Mouse (Mus musculus) T-helper 1 cell (primary cell): ENCODE data around the gene Zfp575.

Experiments
- in situ Hi-C: fragments of 300-600 bp; cut with MboI, MseI; formaldehyde crosslinking; loops from one replicate; pipeline ENCODE4 v1.15.1; 2025; ENCODE audit warnings: high pct_unique_total_duplicates

Zfp575 gene

DNA sequence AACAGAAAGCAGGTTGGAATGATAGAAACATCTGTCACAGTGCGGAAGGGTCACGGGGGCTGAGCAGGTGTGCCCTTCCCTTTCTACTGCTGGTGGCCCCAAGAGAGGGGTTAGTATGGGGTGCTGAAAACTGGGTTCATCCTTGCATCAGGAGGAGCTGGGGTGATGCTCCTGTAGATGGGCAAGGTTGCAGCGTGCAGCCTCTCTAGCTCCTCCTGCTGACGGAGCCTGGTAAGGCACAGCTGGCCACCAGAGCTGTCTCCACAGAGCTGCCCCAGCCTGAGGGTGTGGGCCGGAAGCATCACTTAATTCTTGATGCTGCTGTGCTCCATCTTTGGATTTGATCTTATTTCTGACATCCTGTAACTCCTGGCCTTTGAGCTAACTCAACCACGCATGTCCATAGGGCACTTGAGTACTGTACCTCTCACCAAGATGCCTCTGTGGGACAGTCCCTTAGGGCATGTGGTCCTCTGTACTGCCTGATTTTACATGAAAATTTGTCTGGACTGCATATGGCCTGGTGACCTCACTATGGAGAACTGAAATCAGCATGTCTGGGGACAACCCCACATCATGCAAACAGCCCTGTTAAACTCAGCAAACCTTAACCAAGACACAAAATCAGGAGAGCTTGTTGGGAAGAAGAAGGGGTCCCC is 22.7 kb downstream of the Zfp575 start:
- in situ Hi-C loops: no loop called here

DNA sequence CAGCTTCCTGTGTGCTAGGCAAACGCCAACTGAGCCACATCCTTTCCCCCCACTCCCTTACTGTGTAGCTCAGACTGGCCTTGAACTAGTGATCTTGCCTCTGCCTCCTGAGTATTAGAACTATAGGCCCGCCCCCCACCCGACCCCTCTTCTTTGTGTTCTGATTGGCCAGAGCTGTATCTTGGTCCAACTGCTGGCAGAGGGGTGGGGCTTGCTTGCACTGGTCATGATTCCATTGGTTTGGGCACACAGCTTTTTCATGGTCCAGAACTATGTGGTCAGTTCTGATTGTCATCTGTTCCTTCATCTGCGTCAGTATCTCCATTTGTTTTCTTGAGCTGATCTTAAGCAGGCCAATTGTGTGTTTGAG is 23.6 kb downstream of the Zfp575 start:
- in situ Hi-C loops: no loop called here

DNA sequence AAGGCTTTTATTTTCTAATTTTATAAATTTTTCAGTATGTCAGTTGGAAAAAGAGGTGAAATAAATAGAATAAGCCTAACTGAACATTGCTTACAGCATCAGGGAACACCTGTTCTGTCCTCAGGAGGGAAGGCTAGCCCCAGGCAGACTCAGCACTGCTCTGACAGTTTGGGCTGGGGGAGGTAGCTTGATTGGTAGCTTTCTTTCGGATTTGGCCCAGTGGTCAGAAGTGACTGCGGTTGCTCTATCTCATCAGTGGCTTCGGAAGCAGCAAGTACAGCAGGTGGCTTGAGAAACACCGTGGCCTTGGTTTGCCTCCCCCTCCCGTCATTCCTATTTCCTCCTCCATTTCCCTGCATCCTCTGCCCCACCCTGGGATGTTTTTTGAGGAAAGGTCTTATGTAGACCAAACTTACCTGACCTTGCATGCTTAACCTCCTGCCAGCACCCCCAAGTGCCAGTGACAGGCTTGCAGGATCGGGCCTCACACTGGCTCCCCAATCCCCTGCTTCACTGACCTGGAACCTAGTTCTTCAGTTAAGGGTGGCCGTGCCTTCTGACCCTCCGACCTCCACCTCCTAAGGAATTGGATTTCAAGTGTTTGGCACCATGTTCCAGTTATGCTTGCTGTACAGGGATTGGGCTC is 24.1 kb downstream of the Zfp575 start:
- in situ Hi-C loops: no loop called here

DNA sequence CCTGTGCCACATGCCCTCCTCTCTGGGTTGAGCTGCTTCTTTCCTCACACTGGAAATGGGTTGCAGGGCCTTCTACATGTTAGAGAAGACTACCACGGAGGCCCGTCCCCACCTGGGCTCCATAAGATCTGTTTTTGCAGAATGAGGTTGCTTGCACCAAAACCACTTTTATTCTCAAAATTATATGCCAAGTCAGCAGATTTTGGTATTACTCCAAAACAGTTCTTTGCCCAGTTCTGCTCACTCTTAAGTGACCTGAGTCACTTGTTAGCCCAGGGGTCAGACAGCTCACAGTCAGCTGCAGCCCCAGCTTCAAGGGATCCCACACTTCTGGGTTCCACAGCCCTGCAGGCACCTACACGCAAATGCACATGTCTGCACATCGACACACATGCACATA is 26.0 kb downstream of the Zfp575 start:
- in situ Hi-C loops: no loop called here

DNA sequence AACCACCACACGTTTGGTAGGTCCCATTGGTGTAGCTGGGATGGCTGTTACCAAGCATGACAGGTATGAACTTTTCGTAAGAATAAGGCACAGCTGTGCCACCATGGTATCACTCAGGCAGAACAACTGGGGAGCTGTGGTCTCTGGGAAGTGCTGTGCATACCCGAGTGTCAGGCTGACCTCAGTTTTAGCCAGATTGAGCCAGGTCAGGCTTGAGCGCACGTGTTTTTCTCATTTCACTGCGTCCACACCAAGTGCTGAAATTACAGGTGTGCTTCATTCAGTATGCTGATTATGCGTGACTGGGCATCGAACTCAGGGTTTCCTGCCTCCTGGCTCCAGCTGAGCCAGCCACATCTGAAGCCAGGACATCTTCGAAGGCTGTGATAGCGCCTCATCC is 31.7 kb downstream of the Zfp575 start:
- in situ Hi-C loops: no loop called here

DNA sequence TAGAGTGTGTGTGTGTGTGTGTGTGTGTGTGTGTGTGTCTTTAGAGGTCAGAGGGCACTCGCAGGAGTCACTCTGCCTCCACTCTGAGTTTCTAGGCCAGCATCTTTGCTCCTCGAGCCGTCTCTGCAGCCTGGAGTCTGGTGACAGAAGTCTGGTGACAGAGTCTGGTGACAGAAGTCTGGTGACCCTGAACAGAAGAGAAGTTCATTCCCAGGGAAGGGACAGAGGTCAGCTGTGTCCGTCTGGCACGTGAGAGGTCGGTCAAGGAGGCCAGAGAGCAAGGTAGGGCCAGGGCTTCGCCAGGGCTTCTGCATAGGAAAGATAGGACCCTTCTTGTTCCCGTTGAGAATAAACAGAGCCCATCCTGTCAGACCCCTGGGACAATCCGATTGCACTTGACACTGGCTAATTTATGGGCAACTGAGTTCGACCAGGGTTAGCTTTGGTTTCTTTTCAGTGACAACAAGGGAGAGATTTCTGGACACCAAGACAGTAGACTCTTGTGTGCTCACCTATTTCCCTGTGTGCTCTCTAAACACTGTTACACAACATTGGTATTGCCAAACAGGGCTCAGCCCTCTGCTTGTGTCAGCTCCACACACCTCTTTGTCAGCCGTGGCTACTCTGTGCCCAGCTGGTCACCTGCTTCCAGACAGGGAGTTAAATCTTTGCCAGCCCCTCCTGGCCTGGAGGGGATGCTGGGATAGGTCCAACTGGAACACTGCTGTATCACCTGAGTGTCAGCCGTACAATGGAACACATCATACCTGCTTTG is 35.3 kb downstream of the Zfp575 start:
- in situ Hi-C loops: no loop called here

DNA sequence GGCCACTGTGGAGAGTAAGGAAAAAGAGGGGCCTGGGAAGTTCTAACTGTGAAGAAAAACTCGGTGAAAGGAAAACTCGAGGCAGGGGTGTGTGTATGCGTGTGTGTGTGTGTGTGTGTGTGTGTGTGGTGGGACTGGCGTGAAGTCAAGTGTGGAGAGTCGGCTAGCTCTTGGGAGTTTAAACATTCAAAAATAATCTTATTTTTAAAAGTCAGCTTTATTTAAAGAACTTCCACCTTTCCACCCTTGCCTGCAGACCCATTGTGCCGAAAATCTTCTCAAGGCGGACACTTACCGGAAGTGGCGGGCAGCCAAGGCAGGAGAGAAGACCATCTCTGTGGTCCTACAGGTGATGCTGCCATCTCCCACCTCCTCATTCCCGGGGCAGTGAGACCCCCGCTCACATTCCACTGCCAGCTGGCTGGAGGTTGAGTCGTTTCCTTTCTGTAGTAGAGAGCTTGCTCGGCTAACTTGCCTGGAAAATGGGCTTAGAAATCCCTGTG is 39.9 kb downstream of the Zfp575 start:
- in situ Hi-C loops: no loop called here

DNA sequence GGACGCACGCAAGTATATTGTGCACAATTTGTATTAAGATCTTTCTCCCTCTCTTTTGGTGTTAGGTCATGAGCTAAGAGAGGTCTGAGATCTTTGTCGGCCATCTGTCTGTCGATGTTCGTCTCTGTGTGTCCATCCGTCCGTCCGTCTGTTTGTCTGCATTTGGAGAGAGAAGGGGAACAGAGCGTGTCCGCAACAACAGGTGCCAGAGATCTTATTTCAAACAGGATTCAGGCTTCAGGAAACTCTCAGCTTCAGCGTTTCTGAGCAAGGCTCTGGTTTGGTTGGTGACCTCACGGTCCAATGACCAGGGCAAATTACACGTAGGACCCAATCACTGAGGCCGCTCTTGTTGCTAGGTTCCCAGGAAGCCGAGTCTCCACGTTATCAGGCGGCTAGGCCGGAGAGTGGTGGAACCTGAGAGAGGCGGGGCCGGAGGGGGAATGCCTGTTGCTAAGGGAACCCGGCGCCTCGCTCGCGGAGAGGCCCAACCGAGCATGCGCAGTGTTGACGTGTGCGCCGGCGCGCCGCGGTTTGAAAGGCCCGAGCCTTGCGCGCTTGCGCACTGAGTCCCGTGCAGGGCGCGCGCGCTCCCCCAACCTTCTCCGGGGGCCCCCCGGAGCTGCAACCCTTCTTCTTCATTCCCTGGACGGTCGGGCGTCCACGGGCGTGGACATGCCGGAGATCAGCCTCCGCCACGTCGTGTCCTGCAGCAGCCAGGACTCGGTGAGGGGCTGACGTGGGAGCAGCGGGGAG is 40.6 kb downstream of the Zfp575 start:
- in situ Hi-C loops: no loop called here

DNA sequence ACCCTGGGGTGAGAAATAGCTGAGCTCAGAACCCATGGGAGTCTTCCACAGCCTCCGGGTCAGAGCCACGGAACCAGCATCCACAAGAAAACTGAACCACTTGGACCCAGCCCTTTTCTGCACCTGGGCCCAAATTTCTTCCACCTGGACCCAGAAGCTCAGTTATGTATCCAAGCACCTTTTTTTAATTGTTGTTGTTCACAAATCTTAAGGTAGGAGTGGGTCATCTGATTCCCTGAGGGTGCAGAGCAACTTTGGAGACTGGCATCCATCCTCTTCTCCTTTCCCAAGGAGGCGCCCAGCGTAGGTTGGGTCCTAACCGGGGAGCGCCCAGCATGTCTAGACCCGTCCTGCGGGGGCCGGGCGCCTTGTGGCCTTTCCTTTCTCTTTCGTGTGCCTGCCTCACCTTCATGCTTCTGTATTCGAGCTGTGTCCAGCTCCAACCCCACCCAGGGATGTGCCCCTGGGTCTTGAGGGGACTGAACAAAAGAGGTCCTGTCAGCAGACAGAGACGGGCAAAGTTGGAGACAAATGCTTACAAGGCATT is 41.3 kb downstream of the Zfp575 start, which contains the start of the genes Pinlyp and Xrcc1:
Pinlyp (minus strand) TSS at position 51 of the 547 bp plus-strand sequence.
Xrcc1 (plus strand) TSS at position 222 of the 547 bp plus-strand sequence.
- in situ Hi-C loops: no loop called here

DNA sequence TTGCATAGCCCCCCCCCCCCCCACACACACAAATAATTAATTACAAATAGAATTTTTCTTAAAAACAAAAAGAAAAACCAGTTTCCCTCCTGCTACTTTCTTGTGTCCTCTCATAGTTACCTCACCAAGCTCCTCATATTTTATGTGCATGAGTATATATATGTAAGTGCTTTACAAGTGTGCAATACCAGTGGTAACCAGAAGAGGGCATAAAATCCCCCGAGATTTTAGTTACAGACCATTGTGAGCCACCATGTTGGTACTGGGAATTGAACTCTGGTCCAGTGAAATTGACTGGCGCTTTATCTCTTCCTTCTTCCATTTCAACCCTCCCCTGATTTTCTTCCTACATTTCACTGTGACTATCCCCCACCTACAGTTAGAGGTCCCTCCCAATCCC is 42.9 kb downstream of the Zfp575 start:
- in situ Hi-C loops: no loop called here

DNA sequence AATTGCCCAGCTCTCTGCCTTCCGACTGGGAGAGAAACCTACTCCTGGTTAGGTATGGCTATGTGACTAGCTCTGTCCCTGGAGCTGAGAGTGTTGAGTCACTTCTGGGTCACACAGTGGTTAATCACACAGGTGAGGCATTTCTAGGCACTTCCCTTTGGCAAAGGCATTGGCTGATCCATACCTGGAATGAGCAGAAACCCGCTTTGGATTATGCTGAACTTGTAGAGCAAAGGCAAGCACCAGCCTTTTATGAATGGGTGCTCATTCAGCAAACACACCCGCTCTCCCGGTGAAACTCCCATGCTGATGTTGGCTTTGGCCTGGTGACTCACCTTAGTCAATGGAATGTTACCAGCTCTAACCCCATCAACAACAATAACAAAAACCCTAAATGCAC is 47.8 kb downstream of the Zfp575 start:
- in situ Hi-C loops: no loop called here

DNA sequence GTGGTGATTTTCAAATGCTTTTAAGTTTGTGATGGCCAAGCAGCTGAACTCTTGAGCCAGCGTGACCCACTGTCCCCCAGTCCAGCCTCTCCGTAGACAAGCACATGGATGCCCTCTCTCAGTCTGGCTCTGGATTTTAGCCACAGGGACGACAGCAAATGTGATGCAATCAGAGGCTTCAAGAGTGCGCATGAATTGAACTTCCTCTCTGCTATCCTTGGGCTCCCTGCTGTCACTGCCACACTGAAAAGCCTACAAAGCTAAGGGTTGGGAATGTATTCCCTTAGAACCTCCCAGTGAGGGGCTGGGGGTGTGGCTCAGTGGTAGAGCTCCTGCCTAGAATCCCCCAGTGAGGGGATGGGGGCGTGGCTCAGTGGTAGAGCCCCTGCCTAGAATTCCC is 48.7 kb downstream of the Zfp575 start:
- in situ Hi-C loops: no loop called here

DNA sequence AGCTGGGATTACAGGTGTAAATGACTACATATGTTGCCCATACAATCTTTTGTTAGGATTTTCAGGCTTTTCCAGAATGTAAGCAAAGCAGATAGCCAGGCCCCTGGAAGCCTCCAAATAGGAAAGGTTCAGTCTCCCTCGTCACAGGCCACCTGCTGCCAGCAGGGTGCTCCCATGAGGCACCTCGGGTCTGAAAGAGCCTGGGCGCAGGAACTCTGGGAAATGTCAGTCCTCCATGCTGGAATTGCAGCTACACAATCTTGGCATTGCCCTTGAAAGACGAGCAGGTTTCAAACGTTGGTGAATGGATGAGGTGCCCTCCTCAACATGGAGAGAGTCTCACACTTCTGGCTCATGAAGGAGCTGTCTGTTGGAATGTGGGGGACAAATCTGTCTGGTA is 49.3 kb downstream of the Zfp575 start:
- in situ Hi-C loops: no loop called here

DNA sequence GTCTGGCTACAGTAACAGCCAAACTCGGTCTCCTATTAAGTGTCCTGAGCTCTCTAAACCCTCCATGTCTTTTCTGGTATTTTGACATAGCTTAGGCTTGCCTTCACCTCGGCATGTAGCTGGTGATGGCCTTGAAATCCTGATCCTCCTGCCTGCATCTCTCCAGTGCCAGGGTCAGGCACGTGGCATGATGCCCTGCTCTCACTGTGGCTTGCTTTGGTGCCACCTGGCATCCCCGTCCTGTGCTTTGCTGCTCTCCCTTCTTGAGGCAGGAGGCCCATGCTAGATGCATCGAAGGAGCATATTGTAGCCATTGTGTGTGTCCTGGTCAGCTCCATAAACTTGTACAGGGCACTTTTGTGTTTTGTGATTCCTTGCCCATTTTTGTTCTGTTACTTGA is 49.9 kb downstream of the Zfp575 start:
- in situ Hi-C loops: no loop called here

DNA sequence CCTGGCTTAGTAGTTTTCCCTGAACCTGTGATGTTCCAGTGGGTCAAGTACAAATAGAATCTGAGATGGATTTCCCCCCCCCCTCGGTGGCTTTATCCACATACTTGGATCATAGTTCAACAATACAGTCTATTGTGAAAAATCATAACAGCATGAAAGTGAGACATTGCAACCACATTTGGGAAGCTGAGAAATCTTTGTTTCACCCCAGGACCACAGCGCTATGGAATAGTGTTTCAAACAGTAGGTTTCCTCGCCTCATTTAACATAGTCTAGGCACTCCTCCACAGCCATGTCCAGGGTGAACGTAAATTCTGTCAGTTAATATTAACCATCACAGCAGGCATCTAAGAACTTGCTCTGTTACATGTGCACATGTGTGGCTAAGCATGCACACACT is 50.4 kb downstream of the Zfp575 start:
- in situ Hi-C loops: no loop called here

DNA sequence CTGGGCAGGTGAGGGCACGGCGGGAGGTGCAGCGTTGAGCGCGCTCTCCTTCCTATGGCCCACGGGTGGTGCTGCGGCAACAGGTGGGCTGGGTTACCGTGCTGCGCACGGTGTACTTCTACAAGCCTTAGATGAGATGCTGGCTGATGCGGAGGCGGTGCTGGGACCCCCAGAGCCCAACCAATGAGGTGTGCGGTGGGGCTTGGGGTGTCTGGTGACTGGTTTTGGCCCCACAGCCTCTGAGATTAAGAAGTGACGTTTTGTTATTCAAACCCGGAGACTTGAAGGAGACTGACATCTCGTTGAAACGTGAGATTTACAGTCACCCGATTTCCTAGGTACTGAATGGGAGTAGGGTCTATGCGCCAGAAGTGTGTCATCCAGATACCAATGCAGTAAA is 53.1 kb downstream of the Zfp575 start:
- in situ Hi-C loops: no loop called here
